Comparison of ENCODE assay signal across 9 mouse cellular contexts in the genomic region with DNA sequence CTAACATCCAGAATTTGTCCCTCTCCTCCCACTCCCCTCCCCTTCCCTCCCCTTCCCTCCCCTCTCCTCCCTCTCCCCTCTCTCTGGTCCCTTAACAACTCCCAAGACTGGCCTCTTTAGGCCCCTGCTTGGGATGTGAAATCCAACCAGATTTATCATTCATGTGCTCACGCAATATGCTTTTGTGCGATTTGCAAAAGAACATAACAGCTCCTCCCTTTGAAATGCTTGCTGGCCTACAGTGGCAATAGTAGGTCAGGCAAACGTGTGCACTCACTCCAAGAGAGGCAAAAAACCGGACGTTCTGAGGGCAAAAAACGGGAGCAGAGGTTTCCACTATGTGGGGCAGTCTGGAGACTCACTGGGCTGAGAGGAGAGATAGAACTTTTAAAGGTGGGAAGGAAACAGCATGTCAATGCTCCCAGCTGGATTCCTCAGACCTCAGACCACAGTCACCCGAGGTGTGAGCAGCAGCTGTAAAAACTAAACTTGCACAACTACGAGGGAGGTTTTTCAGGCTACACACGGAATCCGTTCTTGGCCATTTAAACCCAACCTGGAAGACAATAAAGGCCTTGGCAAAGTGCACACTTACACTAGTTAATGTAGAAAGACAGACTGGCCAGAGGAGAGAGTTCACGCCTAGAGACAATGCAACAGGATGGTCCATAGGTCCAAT. TPM values are rescaled to one million over a fixed set of nuclear protein-coding genes. Genes with fewer than 3 reads are reported as not detected.
DNase-seq lines count a peak whose midpoint lies in the region; ATAC-seq and TF ChIP-seq lines count a peak whose summit lies in the region.
"Had no signal": no experiment of that assay in that cellular context is flagged by ENCODE, and none has a peak within 500 bp of the region (broad histone marks: within the 10 kb centered on the region; RNA-seq: fewer than 3 reads in every experiment).

No protein-coding gene starts in this region.

- H3K9ac ChIP-seq in forebrain, postnatal 0 days, result peak overlapping the region; percentile 63
- no peak overlapping the region for H3K9ac ChIP-seq in liver, embryonic 16.5 days (ENCODE audit: low read depth, low read length)

- H3K9me3 ChIP-seq in forebrain, postnatal 0 days (ENCODE audit: low read length), result no peaks in the 10 kb centered on the region
- no peaks in the 10 kb centered on the region for H3K9me3 ChIP-seq in liver, embryonic 16.5 days (replicated peaks; ENCODE audit: control insufficient read depth, low read length)

- 36% methylated on average over 11 of the region's 11 CpGs for WGBS in forebrain, postnatal 0 days
- 35% methylated on average over 11 of the region's 11 CpGs for WGBS in liver, embryonic 16.5 days (ENCODE audit: insufficient replicate concordance)

- H3K4me2 ChIP-seq in forebrain, postnatal 0 days (ENCODE audit: low read depth), result peak overlapping the region; percentile 98
- H3K4me2 ChIP-seq in liver, embryonic 16.5 days (ENCODE audit: low read depth, low read length), result peak overlapping the region; percentile 70

- no peaks in the 10 kb centered on the region for H3K27me3 ChIP-seq in forebrain, postnatal 0 days (ENCODE audit: insufficient read depth, low read length)
- peaks cover 26% of the 10 kb centered on the region for H3K27me3 ChIP-seq in liver, embryonic 16.5 days (ENCODE audit: control insufficient read depth, insufficient read depth, low read depth, low read length)

- no peak overlapping the region for H3K27ac ChIP-seq in forebrain, postnatal 0 days (ENCODE audit: low read depth, low read length)
- H3K27ac ChIP-seq in liver, embryonic 16.5 days (ENCODE audit: low read length), result no peak overlapping the region

- no peaks in the 10 kb centered on the region; the same call in 1 of the 2 replicates for H3K4me1 ChIP-seq in forebrain, postnatal 0 days (ENCODE audit: insufficient read depth)
- H3K4me1 ChIP-seq in liver, embryonic 16.5 days (ENCODE audit: control insufficient read depth, low read depth, low read length), result no peaks in the 10 kb centered on the region

- peak overlapping the region; percentile 69 for H3K4me3 ChIP-seq in forebrain, postnatal 0 days (ENCODE audit: low read depth, low read length)
- H3K4me3 ChIP-seq in liver, embryonic 16.5 days (ENCODE audit: low read depth, low read length), result peak overlapping the region; percentile 58

- peak; percentile 15 for DNase-seq in adrenal gland, postnatal 14 days
- no peak for DNase-seq in adrenal gland, postnatal 4 days (ENCODE audit: low spot score in 2 of 2)
- DNase-seq in 3T3-L1 (ENCODE audit: low read depth, low spot score), result peak; percentile 69
- DNase-seq in forebrain, postnatal 0 days, result no peak
- DNase-seq in cerebellum, adult 11-12 months, result no peak
- no peak for DNase-seq in thymus, postnatal 14 days
- DNase-seq in cerebellum, adult 8-10 months, result no peak

- no peak for TF ChIP-seq CTCF in forebrain, postnatal 0 days (IDR thresholded peaks at IDR 0.05; ENCODE audit: low read depth)

- ATAC-seq in forebrain, postnatal 0 days, result no peak
- ATAC-seq in liver, embryonic 16.5 days (ENCODE audit: low read depth), result no peak

- H3K36me3 ChIP-seq in forebrain, postnatal 0 days (ENCODE audit: insufficient read depth), result no peaks in the 10 kb centered on the region
- H3K36me3 ChIP-seq in liver, embryonic 16.5 days (ENCODE audit: control insufficient read depth, insufficient read depth), result no peaks in the 10 kb centered on the region

RNA-seq across cellular contexts. Expression of gene Plekhh2, which starts 0.6 kb away (rescaled TPM):
- 7.1 and 7.6 TPM in 2 replicates for total RNA-seq in adrenal gland, postnatal 14 days (2021)
- total RNA-seq in adrenal gland, postnatal 4 days (2021), result 10 to 100 TPM; 12.0 to 13.7 TPM
- total RNA-seq in forebrain, postnatal 0 days (2014; rRNA removed), result 2.4 and 3.1 TPM in 2 replicates
- polyA plus RNA-seq in forebrain, postnatal 0 days (2015; fragmentation: Nextera tagmentation; extraction: Ambion mirVana), result 0.73 and 1.0 TPM in 2 replicates
- 0.30 and 0.46 TPM in 2 replicates for polyA plus RNA-seq in liver, embryonic 16.5 days (2015; fragmentation: Nextera tagmentation; extraction: Ambion mirVana)
- total RNA-seq: common myeloid progenitor, adult 5-6 weeks had no signal

RNA-seq across cellular contexts. Expression of gene Thada, which starts 45.1 kb away (rescaled TPM):
- total RNA-seq in adrenal gland, postnatal 14 days (2021), result 18.9 and 19.6 TPM in 2 replicates
- 10 to 100 TPM; 18.2 to 20.7 TPM for total RNA-seq in adrenal gland, postnatal 4 days (2021)
- 15.7 and 19.2 TPM in 2 replicates for total RNA-seq in forebrain, postnatal 0 days (2014; rRNA removed)
- 1.6 and 2.6 TPM in 2 replicates for polyA plus RNA-seq in forebrain, postnatal 0 days (2015; fragmentation: Nextera tagmentation; extraction: Ambion mirVana)
- 2.0 and 2.2 TPM in 2 replicates for polyA plus RNA-seq in liver, embryonic 16.5 days (2015; fragmentation: Nextera tagmentation; extraction: Ambion mirVana)

Comparison
In these comparisons a context has a peak if more than half of its experiments do, and no peak if none do; other contexts are left out.
1. DNase-seq: peak in adrenal gland, postnatal 14 days (single experiment) and 3T3-L1 (single experiment); none in adrenal gland, postnatal 4 days (0 of 2), forebrain, postnatal 0 days (single experiment), cerebellum, adult 11-12 months (single experiment), thymus, postnatal 14 days (single experiment) and cerebellum, adult 8-10 months (single experiment).